8 mouse cellular contexts compared by ENCODE assay signal in the genomic region with DNA sequence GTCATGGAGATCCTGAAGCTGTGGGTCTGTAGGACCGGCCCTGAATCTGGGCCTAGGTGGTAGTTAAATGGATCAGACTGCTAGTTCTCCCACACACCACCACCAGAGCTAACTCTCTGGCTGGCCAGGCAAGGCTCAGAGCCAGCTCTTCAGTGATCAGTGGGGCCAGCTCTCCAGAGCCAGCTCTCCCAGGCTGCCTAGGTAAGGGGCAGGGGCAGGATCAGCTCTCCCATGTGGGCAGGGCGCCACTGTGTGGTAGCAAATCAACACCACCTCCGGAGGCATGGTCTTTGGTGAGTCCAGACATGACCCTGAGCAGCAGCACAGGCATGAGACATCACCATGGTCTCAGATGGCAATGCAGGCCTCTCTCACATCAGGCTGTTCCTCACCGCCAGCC. TPM values are rescaled to one million over a fixed set of nuclear protein-coding genes. Genes with fewer than 3 reads are reported as not detected.
DNase-seq lines count a peak whose midpoint lies in the region; ATAC-seq and TF ChIP-seq lines count a peak whose summit lies in the region.

No protein-coding gene starts in this region.

- H3K4me1 ChIP-seq in hindbrain, embryonic 16.5 days (ENCODE audit: control insufficient read depth, insufficient read depth, low read depth, low read length), result no peaks in the 10 kb centered on the region
- no peaks in the 10 kb centered on the region for H3K4me1 ChIP-seq in hindbrain, embryonic 13.5 days (replicated peaks)
- peaks cover 0 to 4% of the 10 kb centered on the region in 2 experiments; a peak in 1 of 4 replicates for H3K4me1 ChIP-seq in ES-E14 (ENCODE audit: control insufficient read depth in 2 of 2, insufficient read depth in 2 of 2, low read length in 2 of 2, poor library complexity in 1 of 2)
- no peaks in the 10 kb centered on the region for H3K4me1 ChIP-seq in liver, embryonic 12.5 days
- no peaks in the 10 kb centered on the region for H3K4me1 ChIP-seq in neural tube, embryonic 15.5 days

- in situ Hi-C loops in ES-E14 (cut with MboI; ENCODE audit: low sequenced_read_pairs in 2 of 2, unreplicated experiment in 2 of 2), result loop anchor here in 1 of 2 experiments (5.0 kb wide), 1 partner anchor 320 kb away; no protein-coding TSS in a partner anchor

- intact Hi-C loops in heart, postnatal 14 days (cut with DNase I), result loop anchor here (2.0 to 5.0 kb wide), 4 partner anchors 100 to 326 kb away; no protein-coding TSS in a partner anchor

- H3K9me3 ChIP-seq in hindbrain, embryonic 16.5 days (ENCODE audit: control insufficient read depth, low read length), result no peaks in the 10 kb centered on the region
- H3K9me3 ChIP-seq in hindbrain, embryonic 13.5 days, result no peaks in the 10 kb centered on the region
- H3K9me3 ChIP-seq in ES-E14 (ENCODE audit: control insufficient read depth, insufficient read depth, low read depth, low read length), result no peaks in the 10 kb centered on the region
- H3K9me3 ChIP-seq in liver, embryonic 12.5 days (replicated peaks), result no peaks in the 10 kb centered on the region
- no peaks in the 10 kb centered on the region for H3K9me3 ChIP-seq in neural tube, embryonic 15.5 days (replicated peaks)

- H3K9ac ChIP-seq in hindbrain, embryonic 16.5 days (ENCODE audit: low read depth, low read length), result no peak overlapping the region
- no peak overlapping the region for H3K9ac ChIP-seq in hindbrain, embryonic 13.5 days
- peak overlapping the region; percentile 55; the same call in 1 of the 2 replicates for H3K9ac ChIP-seq in ES-E14 (ENCODE audit: insufficient read depth, low read depth, low read length, poor library complexity, severe bottlenecking)
- H3K9ac ChIP-seq in liver, embryonic 12.5 days, result no peak overlapping the region
- H3K9ac ChIP-seq in neural tube, embryonic 15.5 days (replicated peaks), result no peak overlapping the region

- ATAC-seq in hindbrain, embryonic 16.5 days, result peak; percentile 76; the same call in 1 of the 2 replicates
- ATAC-seq in hindbrain, embryonic 13.5 days (ENCODE audit: low FRiP score), result no peak
- ATAC-seq in liver, embryonic 12.5 days, result peak; percentile 68
- ATAC-seq in neural tube, embryonic 15.5 days (ENCODE audit: low FRiP score), result peak; percentile 41; the same call in 1 of the 2 replicates

- no peak overlapping the region for H3K27ac ChIP-seq in hindbrain, embryonic 16.5 days (ENCODE audit: low read depth, low read length)
- H3K27ac ChIP-seq in hindbrain, embryonic 13.5 days, result no peak overlapping the region
- no peak overlapping the region for H3K27ac ChIP-seq in ES-E14 (ENCODE audit: insufficient read depth, low read depth, low read length, poor library complexity, severe bottlenecking)
- no peak overlapping the region for H3K27ac ChIP-seq in liver, embryonic 12.5 days
- H3K27ac ChIP-seq in neural tube, embryonic 15.5 days (replicated peaks), result no peak overlapping the region

- no peak overlapping the region for H3K4me2 ChIP-seq in hindbrain, embryonic 16.5 days (ENCODE audit: low read length)
- no peak overlapping the region for H3K4me2 ChIP-seq in hindbrain, embryonic 13.5 days
- no peak overlapping the region for H3K4me2 ChIP-seq in liver, embryonic 12.5 days
- H3K4me2 ChIP-seq in neural tube, embryonic 15.5 days, result no peak overlapping the region

- peak; percentile 54 for DNase-seq in ES-E14 (ENCODE audit: low read depth, low spot score)
- DNase-seq in embryo, embryonic 10.5 days (ENCODE audit: low spot score), result peak; percentile 30
- DNase-seq in heart, postnatal 14 days, result peak; percentile 64 to 74
- peak; percentile 69 for DNase-seq in urinary bladder, postnatal 14 days (ENCODE audit: low spot score)

- H3K36me3 ChIP-seq in hindbrain, embryonic 16.5 days (ENCODE audit: control insufficient read depth, insufficient read depth, low read length), result no peaks in the 10 kb centered on the region
- H3K36me3 ChIP-seq in hindbrain, embryonic 13.5 days, result no peaks in the 10 kb centered on the region; the same call in none of the 2 replicates
- peaks cover 5% of the 10 kb centered on the region; the same call in 1 of the 2 replicates for H3K36me3 ChIP-seq in ES-E14 (ENCODE audit: control insufficient read depth, insufficient read depth, low read length, poor library complexity, severe bottlenecking)
- peaks cover 26% of the 10 kb centered on the region for H3K36me3 ChIP-seq in liver, embryonic 12.5 days
- H3K36me3 ChIP-seq in neural tube, embryonic 15.5 days, result no peaks in the 10 kb centered on the region

- H3K27me3 ChIP-seq in hindbrain, embryonic 16.5 days (replicated peaks; ENCODE audit: control insufficient read depth, insufficient read depth, low read length), result no peaks in the 10 kb centered on the region
- H3K27me3 ChIP-seq in hindbrain, embryonic 13.5 days, result no peaks in the 10 kb centered on the region
- no peaks in the 10 kb centered on the region for H3K27me3 ChIP-seq in liver, embryonic 12.5 days (replicated peaks)
- no peaks in the 10 kb centered on the region for H3K27me3 ChIP-seq in neural tube, embryonic 15.5 days (replicated peaks)

- WGBS in hindbrain, embryonic 16.5 days, result 74% methylated on average over 4 of the region's 4 CpGs
- WGBS in hindbrain, embryonic 13.5 days, result 72% methylated on average over 4 of the region's 4 CpGs
- WGBS in liver, embryonic 12.5 days (ENCODE audit: insufficient replicate concordance), result 65% methylated on average over 4 of the region's 4 CpGs
- WGBS in neural tube, embryonic 15.5 days, result 76% methylated on average over 4 of the region's 4 CpGs

- no peak overlapping the region for H3K4me3 ChIP-seq in hindbrain, embryonic 16.5 days (ENCODE audit: low read length)
- no peak overlapping the region for H3K4me3 ChIP-seq in hindbrain, embryonic 13.5 days
- peak overlapping the region; percentile 36 to 57 for H3K4me3 ChIP-seq in ES-E14 (ENCODE audit: insufficient read depth in 1 of 2, low read depth in 1 of 2, low read length in 2 of 2, poor library complexity in 1 of 2, severe bottlenecking in 1 of 2)
- H3K4me3 ChIP-seq in liver, embryonic 12.5 days, result no peak overlapping the region
- H3K4me3 ChIP-seq in neural tube, embryonic 15.5 days (replicated peaks), result no peak overlapping the region

TF ChIP-seq in ES-E14, 5 proteins besides CTCF, POLR2A, EP300 and RAD21:
- TF ChIP-seq ZC3H11A (IDR thresholded peaks at IDR 0.05; ENCODE audit: borderline replicate concordance, low read depth, low read length), result peak; percentile 82
- TF ChIP-seq CHD2 (IDR thresholded peaks at IDR 0.05; ENCODE audit: low read depth, low read length), result no peak
- no peak for TF ChIP-seq ZNF384 (IDR thresholded peaks at IDR 0.05; ENCODE audit: low read depth, low read length)

RNA-seq across cellular contexts. Expression of a gene that starts 15.0 kb away (rescaled TPM):
- polyA plus RNA-seq in hindbrain, embryonic 16.5 days (2015; fragmentation: Nextera tagmentation; extraction: Ambion mirVana), result 7.8 and 9.7 TPM in 2 replicates
- 6.6 and 8.3 TPM in 2 replicates for polyA plus RNA-seq in hindbrain, embryonic 13.5 days (2015; fragmentation: Nextera tagmentation; extraction: Ambion mirVana)
- 6.4 and 18.0 TPM in 2 replicates for total RNA-seq in ES-E14 (2012; rRNA removed)
- total RNA-seq in heart, postnatal 14 days (2021), result 10 to 100 TPM; 10.2 to 11.6 TPM
- 2.3 and 2.8 TPM in 2 replicates for polyA plus RNA-seq in liver, embryonic 12.5 days (2016; fragmentation: Nextera tagmentation; extraction: Ambion mirVana)
- polyA plus RNA-seq in neural tube, embryonic 15.5 days (2015; fragmentation: Nextera tagmentation; extraction: Ambion mirVana), result 9.5 and 9.7 TPM in 2 replicates

RNA-seq across cellular contexts. Expression of a gene that starts 25.1 kb away (rescaled TPM):
- 5.4 TPM in 2 replicates for polyA plus RNA-seq in hindbrain, embryonic 16.5 days (2015; fragmentation: Nextera tagmentation; extraction: Ambion mirVana)
- polyA plus RNA-seq in hindbrain, embryonic 13.5 days (2015; fragmentation: Nextera tagmentation; extraction: Ambion mirVana), result 4.8 and 6.1 TPM in 2 replicates
- total RNA-seq in ES-E14 (2012; rRNA removed), result 13.8 and 16.3 TPM in 2 replicates
- total RNA-seq in heart, postnatal 14 days (2021), result 1 to 10 TPM; 5.5 to 9.2 TPM
- 10.2 and 10.9 TPM in 2 replicates for polyA plus RNA-seq in liver, embryonic 12.5 days (2016; fragmentation: Nextera tagmentation; extraction: Ambion mirVana)
- 4.3 and 8.4 TPM in 2 replicates for polyA plus RNA-seq in neural tube, embryonic 15.5 days (2015; fragmentation: Nextera tagmentation; extraction: Ambion mirVana)

RNA-seq across cellular contexts. Expression of a gene that starts 25.4 kb away (rescaled TPM):
- polyA plus RNA-seq in hindbrain, embryonic 16.5 days (2015; fragmentation: Nextera tagmentation; extraction: Ambion mirVana), result 236 and 237 TPM in 2 replicates
- 287 and 301 TPM in 2 replicates for polyA plus RNA-seq in hindbrain, embryonic 13.5 days (2015; fragmentation: Nextera tagmentation; extraction: Ambion mirVana)
- total RNA-seq in ES-E14 (2012; rRNA removed), result 83.5 and 106 TPM in 2 replicates
- total RNA-seq in heart, postnatal 14 days (2021), result 100 to 1,000 TPM; 150 to 168 TPM
- polyA plus RNA-seq in liver, embryonic 12.5 days (2016; fragmentation: Nextera tagmentation; extraction: Ambion mirVana), result 219 and 222 TPM in 2 replicates
- 243 and 255 TPM in 2 replicates for polyA plus RNA-seq in neural tube, embryonic 15.5 days (2015; fragmentation: Nextera tagmentation; extraction: Ambion mirVana)

RNA-seq across cellular contexts. Expression of a gene that starts 33.5 kb away (rescaled TPM):
- polyA plus RNA-seq in hindbrain, embryonic 16.5 days (2015; fragmentation: Nextera tagmentation; extraction: Ambion mirVana), result 263 and 273 TPM in 2 replicates
- 309 and 314 TPM in 2 replicates for polyA plus RNA-seq in hindbrain, embryonic 13.5 days (2015; fragmentation: Nextera tagmentation; extraction: Ambion mirVana)
- total RNA-seq in ES-E14 (2012; rRNA removed), result 329 and 382 TPM in 2 replicates
- total RNA-seq in heart, postnatal 14 days (2021), result 100 to 1,000 TPM; 108 to 120 TPM
- 240 and 269 TPM in 2 replicates for polyA plus RNA-seq in liver, embryonic 12.5 days (2016; fragmentation: Nextera tagmentation; extraction: Ambion mirVana)
- polyA plus RNA-seq in neural tube, embryonic 15.5 days (2015; fragmentation: Nextera tagmentation; extraction: Ambion mirVana), result 261 and 275 TPM in 2 replicates

RNA-seq across cellular contexts. Expression of a gene that starts 50.5 kb away (rescaled TPM):
- polyA plus RNA-seq in hindbrain, embryonic 16.5 days (2015; fragmentation: Nextera tagmentation; extraction: Ambion mirVana), result 4.6 and 5.7 TPM in 2 replicates
- polyA plus RNA-seq in hindbrain, embryonic 13.5 days (2015; fragmentation: Nextera tagmentation; extraction: Ambion mirVana), result 6.6 and 7.5 TPM in 2 replicates
- total RNA-seq in ES-E14 (2012; rRNA removed), result 2.7 and 3.7 TPM in 2 replicates
- total RNA-seq in heart, postnatal 14 days (2021), result 1 to 10 TPM; 2.9 to 3.8 TPM
- 0.65 and 0.85 TPM in 2 replicates for polyA plus RNA-seq in liver, embryonic 12.5 days (2016; fragmentation: Nextera tagmentation; extraction: Ambion mirVana)
- 3.2 and 5.3 TPM in 2 replicates for polyA plus RNA-seq in neural tube, embryonic 15.5 days (2015; fragmentation: Nextera tagmentation; extraction: Ambion mirVana)

Comparison
In these comparisons a context has a peak if more than half of its experiments do, and no peak if none do; other contexts are left out.
1. H3K4me3 ChIP-seq: peak in ES-E14 (2 of 2); none in hindbrain, embryonic 16.5 days (single experiment), hindbrain, embryonic 13.5 days (single experiment), liver, embryonic 12.5 days (single experiment) and neural tube, embryonic 15.5 days (single experiment).
2. Peak in every context shown above with its lines, with median percentiles within 50 percentile points of each other: DNase-seq.